Mouse (Mus musculus) stomach, embryonic 15.5 days (tissue): Measurements from ENCODE around the gene 3110040M04Rik. TPM values are rescaled to one million over a fixed set of nuclear protein-coding genes. Genes with fewer than 3 reads are reported as not detected.

ENCODE experiments used
- ATAC-seq: fragments of 200-750 bp; cut with Nextera tagmentation; 2 replicates; pipeline ENCODE4 v1.8.0; 2017; ENCODE audit warnings: low read depth, moderate number of reproducible peaks, moderate TSS enrichment; ENCODE audit not compliant: insufficient read depth, low FRiP score
- H3K27ac ChIP-seq: fragments of 300-500 bp; sonication (generic); 2 replicates; pipeline ENCODE4 v1.5.1; 2015; ENCODE audit warnings: mild to moderate bottlenecking, inconsistent platforms
- H3K27me3 ChIP-seq: fragments of 300-500 bp; sonication (generic); replicated peaks from 2 replicates; pipeline ENCODE4 v1.6.1; 2015; ENCODE audit warnings: inconsistent platforms
- H3K36me3 ChIP-seq: fragments of 300-500 bp; sonication (generic); 2 replicates; pipeline ENCODE4 v1.6.1; 2015; ENCODE audit warnings: inconsistent platforms
- H3K4me1 ChIP-seq: fragments of 300-500 bp; sonication (generic); 2 replicates; pipeline ENCODE4 v1.6.1; 2015; ENCODE audit warnings: inconsistent platforms
- H3K4me2 ChIP-seq: fragments of 300-500 bp; sonication (generic); 2 replicates; pipeline ENCODE4 v1.6.1; 2015; ENCODE audit warnings: mild to moderate bottlenecking, inconsistent platforms
- H3K4me3 ChIP-seq: fragments of 300-500 bp; sonication (generic); replicated peaks from 2 replicates; pipeline ENCODE4 v1.5.1; 2015; ENCODE audit warnings: inconsistent platforms
- H3K9ac ChIP-seq: fragments of 300-500 bp; sonication (generic); 2 replicates; pipeline ENCODE4 v1.6.1; 2015; ENCODE audit warnings: inconsistent platforms
- H3K9me3 ChIP-seq: fragments of 300-500 bp; sonication (generic); 2 replicates; pipeline ENCODE4 v1.6.1; 2016; ENCODE audit warnings: inconsistent platforms
- whole genome bisulfite sequencing: fragments of 180-500 bp; shearing (Covaris S2); methylation state at CpG from one replicate; pipeline ENCODE4 v1.1.7; 2015; 5-methylcytosine and 5-hydroxymethylcytosine counted together
- polyA plus RNA-seq: library from polyadenylated mRNA; unstranded; fragments of >200 nt; fragmentation: Nextera tagmentation; extraction: Ambion mirVana; gene quantifications from 2 replicates; pipeline ENCODE4 v1.2.1, GENCODE M21; 2015

3110040M04Rik gene
- polyA plus RNA-seq, 1 experiment from 2014 or later: 0.33 TPM

DNA sequence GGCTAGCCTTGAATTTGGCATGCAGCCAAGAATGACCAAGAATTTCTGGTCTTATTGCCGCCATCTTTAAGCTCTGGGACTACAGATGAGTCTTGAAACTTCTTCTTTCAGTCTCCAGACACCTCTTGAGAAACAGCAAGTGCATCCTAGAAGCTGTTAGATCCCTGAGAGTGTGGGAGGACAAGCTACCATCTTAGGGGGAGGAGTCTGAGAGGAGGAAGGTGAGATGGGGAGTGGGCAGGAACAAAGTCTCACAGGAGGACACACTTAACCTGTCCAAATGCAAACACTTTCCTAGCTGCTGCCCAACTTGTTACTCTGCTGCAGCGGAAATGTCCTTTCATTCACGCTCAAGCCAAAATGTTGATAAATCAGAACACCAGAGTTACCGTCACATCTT, 40.8 kb downstream of the 3110040M04Rik start:
- ATAC-seq: no peak
- H3K27ac ChIP-seq: no peak overlapping the region
- H3K9me3 ChIP-seq: no peaks in the 10 kb centered on the region
- H3K4me3 ChIP-seq: no peak overlapping the region
- no peak overlapping the region for H3K4me2 ChIP-seq
- no peaks in the 10 kb centered on the region for H3K36me3 ChIP-seq
- H3K4me1 ChIP-seq: no peaks in the 10 kb centered on the region
- 87% methylated on average over 4 of the region's 4 CpGs for WGBS
- no peaks in the 10 kb centered on the region for H3K27me3 ChIP-seq
- no peak overlapping the region for H3K9ac ChIP-seq

DNA sequence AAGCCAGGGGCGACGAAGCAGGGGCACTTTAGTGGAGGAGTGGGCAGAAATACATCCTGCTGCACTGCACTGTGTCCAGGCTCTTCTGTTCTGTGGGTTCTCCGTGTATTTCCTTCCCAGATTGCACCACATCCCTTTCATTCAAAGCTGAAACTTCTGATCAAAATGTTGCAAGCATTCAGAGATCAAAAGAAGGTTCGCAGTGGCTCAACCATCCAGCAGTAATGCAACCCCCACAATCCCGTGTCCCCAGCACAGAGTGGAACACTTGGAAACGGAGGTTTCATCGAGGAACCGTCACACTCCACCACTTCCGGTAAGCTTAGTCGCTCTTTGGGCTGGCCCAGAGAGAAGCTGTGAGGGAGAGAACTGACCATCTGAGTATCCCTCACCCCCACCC, 41.2 kb downstream of the 3110040M04Rik start:
- no peak overlapping the region for H3K27ac ChIP-seq
- H3K27me3 ChIP-seq: no peaks in the 10 kb centered on the region
- H3K4me3 ChIP-seq: no peak overlapping the region
- H3K9ac ChIP-seq: no peak overlapping the region
- 85% methylated on average over 10 of the region's 10 CpGs for WGBS
- no peak for ATAC-seq
- H3K4me1 ChIP-seq: no peaks in the 10 kb centered on the region
- no peak overlapping the region for H3K4me2 ChIP-seq
- H3K9me3 ChIP-seq: no peaks in the 10 kb centered on the region
- H3K36me3 ChIP-seq: no peaks in the 10 kb centered on the region

DNA sequence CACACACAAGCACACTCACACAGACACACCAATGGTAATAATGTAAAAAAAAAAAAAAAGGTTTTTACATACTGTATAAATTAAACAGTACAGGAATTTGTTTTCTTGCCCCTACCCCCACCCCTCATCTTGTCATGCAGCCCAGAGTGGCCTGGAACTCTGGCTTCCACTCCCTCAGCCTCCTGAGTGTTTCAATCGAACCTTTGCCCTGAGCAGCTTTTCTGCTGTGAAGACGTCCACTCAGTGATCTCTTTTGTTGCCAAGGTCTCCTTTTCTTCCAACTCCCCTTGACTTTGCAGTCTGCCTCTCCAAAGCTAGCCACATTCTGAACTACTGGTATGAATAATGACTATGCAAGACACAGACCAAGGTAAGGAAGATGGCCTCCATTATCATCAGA, 41.9 kb downstream of the 3110040M04Rik start:
- H3K36me3 ChIP-seq: no peaks in the 10 kb centered on the region
- H3K4me1 ChIP-seq: no peaks in the 10 kb centered on the region
- H3K9me3 ChIP-seq: no peaks in the 10 kb centered on the region
- no peak overlapping the region for H3K9ac ChIP-seq
- H3K4me2 ChIP-seq: no peak overlapping the region
- WGBS: 64% methylated on average over 2 of the region's 2 CpGs
- H3K27me3 ChIP-seq: no peaks in the 10 kb centered on the region
- ATAC-seq: no peak
- no peak overlapping the region for H3K27ac ChIP-seq
- no peak overlapping the region for H3K4me3 ChIP-seq

DNA sequence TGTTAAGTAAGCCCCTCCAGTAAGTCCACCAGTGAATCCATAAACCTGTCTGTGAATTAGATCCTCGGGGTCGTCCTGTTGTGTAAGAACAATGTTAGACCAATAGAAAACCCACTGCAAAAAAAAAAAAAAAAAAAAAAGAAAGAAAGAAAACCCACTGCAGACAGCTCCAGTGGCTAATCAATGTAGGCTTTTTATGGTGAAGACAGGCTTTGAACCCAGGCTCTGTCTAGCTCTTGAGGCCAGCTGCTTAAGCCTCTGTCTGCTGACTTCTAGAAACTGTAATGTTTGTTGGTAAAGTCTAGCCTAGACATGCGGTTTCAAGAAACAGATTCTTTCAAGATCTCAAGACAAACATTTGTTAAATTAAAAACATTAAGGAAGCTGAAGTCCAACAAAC, 46.2 kb downstream of the 3110040M04Rik start:
- Histone ChIP-seq H3K4me3 (no peak overlapping the region), H3K4me2 (no peak overlapping the region), H3K9me3 (no peaks in the 10 kb centered on the region), H3K4me1 (no peaks in the 10 kb centered on the region), H3K27me3 (no peaks in the 10 kb centered on the region), H3K27ac (no peak overlapping the region), H3K9ac (no peak overlapping the region), H3K36me3 (no peaks in the 10 kb centered on the region)
- 84% methylated on average over 3 of the region's 3 CpGs for WGBS
- no peak for ATAC-seq

DNA sequence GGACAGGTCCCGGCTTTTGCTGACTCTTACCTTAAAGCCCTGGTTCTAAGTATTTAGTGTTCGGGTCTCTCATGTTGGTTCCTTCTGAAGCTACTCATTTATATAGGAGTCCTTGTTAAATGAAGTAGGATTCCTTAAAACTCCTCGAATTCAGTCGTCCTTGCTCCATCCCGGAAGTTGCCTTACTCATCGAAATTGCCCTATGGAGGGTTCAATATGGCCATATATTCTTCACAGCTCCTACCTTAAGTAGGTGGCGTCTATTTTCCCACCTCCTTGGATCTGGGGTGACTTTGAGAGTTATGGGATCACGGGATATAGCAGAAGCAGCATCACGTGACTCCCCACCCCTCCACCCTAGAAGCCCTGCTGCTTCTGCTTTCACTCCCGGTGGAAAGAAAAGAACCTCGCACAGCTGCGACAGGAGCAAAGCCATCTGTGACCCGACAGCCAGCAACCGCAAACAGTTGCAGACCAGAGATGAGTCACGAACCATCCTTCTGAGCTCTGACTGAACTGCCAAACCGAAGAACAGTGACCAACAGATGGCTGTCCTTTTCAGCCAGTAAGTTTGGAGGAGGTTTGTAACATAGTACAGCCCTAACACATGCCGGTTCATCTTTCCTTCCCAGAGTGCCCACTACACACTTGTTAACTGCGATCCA, 46.7 kb downstream of the 3110040M04Rik start:
- H3K27ac ChIP-seq: no peak overlapping the region
- H3K4me3 ChIP-seq: no peak overlapping the region

DNA sequence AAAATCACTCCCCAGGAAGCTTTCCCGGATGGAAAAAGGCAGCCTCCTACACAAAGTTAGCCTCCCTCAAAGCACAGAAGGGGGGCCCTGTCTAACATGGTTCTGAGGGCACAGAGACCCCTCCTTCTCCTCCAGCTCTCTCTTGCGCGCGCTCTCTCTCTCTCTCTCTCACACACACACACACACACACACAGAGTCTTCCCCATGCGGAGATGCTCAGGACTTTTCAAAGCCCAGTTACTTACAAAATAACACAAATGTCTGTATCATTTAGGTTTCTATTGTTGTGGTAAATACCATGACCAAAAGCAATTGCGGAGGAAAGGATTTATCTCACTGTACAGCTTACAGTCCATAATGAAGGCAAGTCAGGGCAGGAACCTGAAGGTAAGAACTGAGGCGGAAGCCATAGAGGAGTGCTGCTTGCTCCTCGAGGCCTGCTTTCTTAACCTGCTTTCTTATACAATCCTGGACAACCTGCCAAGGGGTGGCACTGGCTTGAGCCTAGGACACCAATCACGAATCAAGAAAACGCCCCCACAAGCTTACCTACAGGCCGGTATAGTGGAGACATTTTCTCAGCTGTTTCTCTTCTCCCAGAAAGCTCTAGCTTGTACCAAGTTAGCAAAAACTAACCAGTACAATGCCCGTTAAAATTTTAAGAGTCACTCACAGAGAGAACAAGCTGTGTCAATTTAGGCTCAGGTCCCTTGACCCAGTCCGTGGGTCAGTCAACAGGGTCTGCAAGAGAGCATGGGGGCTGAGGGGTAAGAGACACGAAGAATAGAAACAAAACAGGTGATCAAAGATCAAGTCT, 47.5 kb downstream of the 3110040M04Rik start:
- Histone ChIP-seq H3K4me3 (no peak overlapping the region), H3K9me3 (no peaks in the 10 kb centered on the region), H3K4me1 (no peaks in the 10 kb centered on the region), H3K27me3 (no peaks in the 10 kb centered on the region), H3K36me3 (no peaks in the 10 kb centered on the region), H3K27ac (no peak overlapping the region), H3K4me2 (peak overlapping the region; percentile 39), H3K9ac (no peak overlapping the region)
- 72% methylated on average over 14 of the region's 14 CpGs for WGBS
- peak; percentile 22; the same call in 1 of the 2 replicates for ATAC-seq

More for the DNA sequence above, 46.7 kb downstream of the 3110040M04Rik start:
- Histone ChIP-seq H3K27me3 (no peaks in the 10 kb centered on the region), H3K9ac (no peak overlapping the region), H3K36me3 (no peaks in the 10 kb centered on the region), H3K4me1 (no peaks in the 10 kb centered on the region), H3K9me3 (no peaks in the 10 kb centered on the region), H3K4me2 (peak overlapping the region; percentile 39)
- ATAC-seq: peak; percentile 50; the same call in 1 of the 2 replicates
- WGBS: 46% methylated on average over 18 of the region's 18 CpGs

Other genes starting within 250 kb of the 3110040M04Rik start
- gene Hmcn1, start 210.7 kb upstream of the 3110040M04Rik start, polyA plus RNA-seq: 11.4 and 11.6 TPM in 2 replicates
- 0.13 and 0.17 TPM in 2 replicates for gene Gm47985, start 21.6 kb upstream of the 3110040M04Rik start, polyA plus RNA-seq
- gene Gm8947, start 11.7 kb upstream of the 3110040M04Rik start, polyA plus RNA-seq: 0.19 TPM in 1 of 2 replicates, not detected in the other
- 0.19 and 0.21 TPM in 2 replicates for gene Gm47995, start 5.7 kb upstream of the 3110040M04Rik start, polyA plus RNA-seq
- gene Gm47996, start 6.0 kb downstream of the 3110040M04Rik start, polyA plus RNA-seq: not detected in 2 replicates
- gene Ivns1abp, start 140.4 kb downstream of the 3110040M04Rik start, polyA plus RNA-seq: 206 and 241 TPM in 2 replicates
- gene Swt1, start 224.3 kb downstream of the 3110040M04Rik start, polyA plus RNA-seq: 25.1 and 26.5 TPM in 2 replicates
- gene Trmt1l, start 224.4 kb downstream of the 3110040M04Rik start, polyA plus RNA-seq: 42.5 and 44.8 TPM in 2 replicates